Mouse (Mus musculus) erythroblast, embryonic 14.5 days (primary cell): ENCODE data around the gene Tmem132d. TPM values are rescaled to one million over a fixed set of nuclear protein-coding genes. Genes with fewer than 3 reads are reported as not detected.

ENCODE experiments used
- H3K27me3 ChIP-seq: 2 replicates; pipeline ENCODE4 v1.6.1; 2012; ENCODE audit warnings: inconsistent platforms; ENCODE audit not compliant: control insufficient read depth
- H3K36me3 ChIP-seq: 2 replicates; pipeline ENCODE4 v1.6.1; 2012; ENCODE audit warnings: mild to moderate bottlenecking, inconsistent platforms; ENCODE audit not compliant: control insufficient read depth
- H3K4me1 ChIP-seq: 2 replicates; pipeline ENCODE4 v1.6.1; 2012; ENCODE audit warnings: inconsistent platforms; ENCODE audit not compliant: control insufficient read depth
- H3K4me3 ChIP-seq: replicated peaks from 2 replicates; pipeline ENCODE3; 2012; ENCODE audit warnings: moderate library complexity, mild to moderate bottlenecking, inconsistent platforms
- H3K9me3 ChIP-seq: 2 replicates; pipeline ENCODE4 v1.6.1; 2012; ENCODE audit warnings: low read length, inconsistent platforms, mixed read lengths; ENCODE audit not compliant: control insufficient read depth
- GATA1 ChIP-seq: IDR thresholded peaks from 2 replicates; pipeline ENCODE4 v1.6.1; 2012; ENCODE audit warnings: low read length, inconsistent platforms, mixed read lengths
- TAL1 ChIP-seq: IDR thresholded peaks from 3 replicates; pipeline ENCODE4 v1.6.1; 2012; ENCODE audit warnings: low read length, inconsistent platforms, mixed read lengths
- polyA plus RNA-seq: library from polyadenylated mRNA; stranded (reverse); fragments of >175 nt; gene quantifications from 2 replicates; pipeline ENCODE4 v1.2.3, GENCODE M21; 2012

Tmem132d gene
- polyA plus RNA-seq, 1 experiment: not detected

DNA sequence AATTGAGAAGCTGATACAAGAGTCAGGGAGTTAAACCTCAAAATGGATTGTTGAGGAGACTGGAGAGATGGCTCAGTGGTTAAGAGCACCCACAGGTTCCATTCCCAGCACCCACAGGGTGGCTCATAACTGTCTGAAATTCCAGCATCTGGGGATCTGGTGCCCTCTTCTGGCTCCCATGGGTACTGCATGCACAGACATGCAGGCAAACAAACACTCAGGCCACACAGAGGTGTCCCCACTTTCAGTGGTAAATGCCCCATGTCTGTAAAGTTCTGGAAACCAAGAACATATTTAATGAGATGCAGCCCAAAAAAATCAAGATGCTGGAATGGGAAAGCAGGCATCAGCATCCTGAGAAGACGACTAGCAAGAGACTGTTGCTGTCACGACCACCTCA is 333.4 kb downstream of the Tmem132d start:
- H3K9me3 ChIP-seq: peaks cover 62% of the 10 kb centered on the region

GRCm38 (mm10) chr5:128090578-128090977 is 342.3 kb downstream of the Tmem132d start:
- no peaks in the 10 kb centered on the region for H3K27me3 ChIP-seq
- no peaks in the 10 kb centered on the region for H3K36me3 ChIP-seq
- TF ChIP-seq GATA1 (no peak), TAL1 (no peak)
- H3K9me3 ChIP-seq: peaks cover 49% of the 10 kb centered on the region
- H3K4me3 ChIP-seq: no peak overlapping the region
- H3K4me1 ChIP-seq: no peaks in the 10 kb centered on the region

More for the DNA sequence above, 333.4 kb downstream of the Tmem132d start:
- no peak overlapping the region for H3K4me3 ChIP-seq
- no peaks in the 10 kb centered on the region for H3K36me3 ChIP-seq
- H3K4me1 ChIP-seq: no peaks in the 10 kb centered on the region
- TF ChIP-seq TAL1: no peak
- no peak for TF ChIP-seq GATA1
- H3K27me3 ChIP-seq: no peaks in the 10 kb centered on the region

DNA sequence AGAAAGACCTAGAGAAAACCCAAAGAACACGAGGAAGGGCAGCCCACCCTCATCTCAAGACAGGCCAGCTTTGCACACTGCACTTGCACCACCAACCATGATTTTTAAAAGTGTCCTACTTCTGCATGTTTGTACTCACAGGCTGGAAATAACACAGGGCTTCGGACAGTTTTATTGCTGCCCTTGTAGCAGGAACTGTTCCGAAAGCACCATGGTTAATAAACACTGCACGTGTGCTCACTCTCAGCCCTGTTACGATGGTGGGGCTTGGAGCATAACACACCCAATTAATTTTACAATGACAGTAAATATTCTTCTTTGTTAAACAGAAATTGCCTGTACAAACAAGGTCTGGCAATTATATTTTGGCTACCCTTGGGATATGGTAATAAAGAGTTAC is 357.4 kb downstream of the Tmem132d start:
- no peak for TF ChIP-seq GATA1
- 0 out of 3 replicates have a peak, but pooled peaks have one; percentile 1 for TF ChIP-seq TAL1
- Histone ChIP-seq H3K9me3 (peaks cover 41% of the 10 kb centered on the region), H3K36me3 (no peaks in the 10 kb centered on the region)

GRCm38 (mm10) chr5:128072616-128073015 is 360.3 kb downstream of the Tmem132d start:
- TF ChIP-seq GATA1 (no peak), TAL1 (no peak)
- Histone ChIP-seq H3K4me3 (no peak overlapping the region), H3K4me1 (no peaks in the 10 kb centered on the region), H3K27me3 (no peaks in the 10 kb centered on the region), H3K36me3 (no peaks in the 10 kb centered on the region), H3K9me3 (peaks cover 38% of the 10 kb centered on the region)

More for the DNA sequence above, 357.4 kb downstream of the Tmem132d start:
- Histone ChIP-seq H3K4me3 (no peak overlapping the region), H3K4me1 (no peaks in the 10 kb centered on the region), H3K27me3 (no peaks in the 10 kb centered on the region)

DNA sequence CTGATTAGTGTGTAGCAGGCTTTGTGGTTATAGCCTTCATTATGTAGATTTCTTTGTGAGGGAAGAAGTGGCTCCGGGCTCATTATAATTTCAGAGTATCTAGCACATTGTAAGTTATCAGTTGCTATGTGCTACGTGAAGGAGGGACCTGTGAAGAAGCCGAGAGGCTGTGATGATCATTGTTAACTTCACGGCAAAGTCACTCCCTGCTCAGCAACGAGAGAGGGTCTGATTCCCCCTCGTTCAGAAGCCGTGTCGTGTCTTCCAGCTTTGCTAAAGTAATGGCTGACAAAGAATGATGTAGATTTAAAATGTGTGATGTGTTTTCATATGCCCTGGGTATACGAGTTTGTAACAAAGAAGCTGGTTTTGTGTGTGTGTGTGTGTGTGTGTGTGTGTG is 391.1 kb downstream of the Tmem132d start:
- TF ChIP-seq GATA1 (no peak), TAL1 (no peak)
- H3K9me3 ChIP-seq: peaks cover 37% of the 10 kb centered on the region

GRCm38 (mm10) chr5:128040036-128040435 is 392.8 kb downstream of the Tmem132d start:
- Histone ChIP-seq H3K36me3 (no peaks in the 10 kb centered on the region), H3K27me3 (no peaks in the 10 kb centered on the region), H3K9me3 (peaks cover 44% of the 10 kb centered on the region), H3K4me3 (no peak overlapping the region), H3K4me1 (no peaks in the 10 kb centered on the region)
- TF ChIP-seq GATA1: no peak
- no peak for TF ChIP-seq TAL1

More for the DNA sequence above, 391.1 kb downstream of the Tmem132d start:
- Histone ChIP-seq H3K27me3 (no peaks in the 10 kb centered on the region), H3K4me1 (no peaks in the 10 kb centered on the region), H3K36me3 (no peaks in the 10 kb centered on the region), H3K4me3 (no peak overlapping the region)

DNA sequence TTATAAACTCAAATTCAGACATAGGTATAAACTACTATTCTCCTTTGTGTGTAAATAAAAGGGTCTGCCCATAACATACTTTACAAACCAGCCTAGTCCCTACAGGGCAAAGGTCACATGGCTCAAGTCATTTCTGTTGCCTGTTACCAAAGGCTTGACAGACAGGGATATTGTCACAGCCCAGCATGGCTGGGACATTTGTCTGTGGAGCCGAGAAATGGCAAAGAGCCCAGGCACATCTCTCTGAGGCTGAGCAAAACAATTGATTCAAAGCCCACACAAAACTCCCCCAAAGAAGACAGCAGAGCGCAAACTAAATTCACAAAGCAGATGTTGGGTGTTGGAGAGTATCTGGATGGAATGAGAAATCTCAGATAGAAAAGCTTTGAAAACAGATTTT is 405.8 kb downstream of the Tmem132d start:
- Histone ChIP-seq H3K27me3 (no peaks in the 10 kb centered on the region), H3K36me3 (no peaks in the 10 kb centered on the region), H3K4me3 (no peak overlapping the region), H3K4me1 (no peaks in the 10 kb centered on the region), H3K9me3 (peaks cover 70% of the 10 kb centered on the region)
- TF ChIP-seq GATA1 (no peak), TAL1 (no peak)

DNA sequence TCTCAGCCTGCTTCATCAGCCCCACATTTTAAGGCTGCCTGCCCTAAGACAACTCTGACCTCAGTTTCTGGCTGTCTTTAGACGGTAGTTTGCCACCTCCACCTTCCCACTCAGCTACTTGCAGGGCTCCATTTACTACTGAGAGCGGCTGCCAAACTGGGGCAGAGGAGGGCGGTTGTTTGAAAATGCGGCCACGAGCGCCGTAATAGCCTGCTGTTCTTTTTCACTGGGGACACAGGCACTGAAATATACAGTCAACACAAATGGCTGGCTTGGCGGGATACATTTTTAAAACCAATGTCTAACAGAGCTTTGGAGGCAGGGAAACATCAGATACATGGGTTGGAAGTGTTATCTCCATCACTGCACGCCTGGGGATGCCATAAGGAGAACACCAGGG is 428.2 kb downstream of the Tmem132d start:
- H3K9me3 ChIP-seq: peaks cover 45% of the 10 kb centered on the region
- H3K4me1 ChIP-seq: no peaks in the 10 kb centered on the region
- TF ChIP-seq TAL1 (no peak), GATA1 (no peak)
- H3K4me3 ChIP-seq: no peak overlapping the region
- no peaks in the 10 kb centered on the region for H3K27me3 ChIP-seq
- H3K36me3 ChIP-seq: no peaks in the 10 kb centered on the region

DNA sequence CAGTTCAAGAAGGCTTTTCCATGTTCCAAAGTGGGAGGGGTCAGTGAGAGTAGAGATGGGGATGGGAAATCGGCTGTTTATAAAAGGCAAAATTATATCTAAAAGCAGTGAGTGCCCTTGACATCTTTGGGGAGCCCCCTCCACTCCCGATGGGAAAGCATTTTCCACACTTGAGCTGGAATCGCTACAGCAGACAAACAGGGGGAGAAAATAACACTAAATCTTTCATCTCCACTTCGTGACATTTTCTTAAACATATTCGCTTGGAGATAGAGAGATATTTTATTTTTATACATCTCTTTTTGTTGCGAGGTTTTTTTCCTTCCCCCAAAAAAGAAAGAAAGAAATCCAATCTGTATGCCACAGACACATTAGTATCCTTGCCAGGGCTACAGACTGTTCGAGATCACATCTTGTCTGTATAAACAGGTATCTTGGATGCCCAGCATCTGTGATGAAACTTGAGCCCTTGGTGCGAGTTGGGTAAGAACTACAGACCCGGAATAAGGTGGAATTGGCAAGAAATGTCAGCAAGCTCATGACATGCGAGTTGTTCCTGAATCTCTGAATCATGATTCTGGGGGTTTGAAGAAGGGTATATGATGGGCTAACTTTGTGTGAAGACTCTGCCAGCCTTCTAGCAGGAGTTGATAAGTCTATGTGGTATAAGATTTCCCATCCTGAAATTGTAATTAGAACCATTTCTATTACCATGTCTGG is 436.2 kb downstream of the Tmem132d start:
- TF ChIP-seq TAL1: no peak
- no peak for TF ChIP-seq GATA1
- H3K4me3 ChIP-seq: no peak overlapping the region
- H3K4me1 ChIP-seq: no peaks in the 10 kb centered on the region
- H3K9me3 ChIP-seq: peaks cover 33% of the 10 kb centered on the region
- H3K36me3 ChIP-seq: no peaks in the 10 kb centered on the region
- H3K27me3 ChIP-seq: no peaks in the 10 kb centered on the region

DNA sequence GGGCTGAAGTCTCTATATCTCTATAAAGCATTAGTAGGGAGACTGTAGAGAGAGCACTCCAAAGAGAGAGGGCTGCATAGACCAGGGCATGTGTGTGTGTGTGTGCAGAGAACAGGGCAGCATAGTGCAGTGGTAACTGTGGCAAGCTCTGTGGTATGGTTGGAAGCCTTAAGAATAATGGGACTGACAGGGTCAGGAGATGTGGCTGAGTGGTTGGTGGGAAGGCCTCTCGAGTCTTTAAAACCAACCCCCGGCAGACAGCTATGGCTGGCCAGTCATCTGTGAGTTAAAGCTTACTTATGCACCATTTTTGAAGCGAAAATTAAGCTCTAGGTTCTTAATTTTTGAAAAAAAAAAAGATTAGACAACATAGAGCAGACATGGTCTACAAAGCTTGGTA is 439.4 kb downstream of the Tmem132d start:
- TF ChIP-seq TAL1 (no peak), GATA1 (no peak)
- no peaks in the 10 kb centered on the region for H3K27me3 ChIP-seq
- no peaks in the 10 kb centered on the region for H3K4me1 ChIP-seq
- no peaks in the 10 kb centered on the region for H3K36me3 ChIP-seq
- H3K4me3 ChIP-seq: no peak overlapping the region
- H3K9me3 ChIP-seq: peaks cover 42% of the 10 kb centered on the region
